ENCODE assay signal across 29 mouse cellular contexts in the genomic region with DNA sequence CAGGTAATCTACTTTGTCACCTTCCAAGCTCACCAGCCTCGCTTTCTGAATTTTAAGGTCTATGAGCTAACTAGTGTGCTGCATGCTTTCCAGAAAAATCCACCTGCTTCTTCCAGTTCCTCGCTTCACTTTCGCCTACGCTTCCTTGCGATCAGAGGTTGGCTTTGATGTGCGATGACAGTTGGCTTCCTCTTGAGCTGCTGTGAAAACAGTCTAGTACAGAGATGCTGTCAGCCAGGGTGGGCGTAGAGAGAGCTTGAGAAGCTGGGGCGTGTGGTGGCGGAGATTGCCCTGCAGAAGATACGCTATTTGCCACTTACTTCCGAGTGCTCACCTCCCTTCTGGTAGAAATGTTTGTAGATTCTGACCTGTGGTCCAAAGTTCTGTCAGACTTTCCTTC. TPM values are rescaled to one million over a fixed set of nuclear protein-coding genes. Genes with fewer than 3 reads are reported as not detected.
DNase-seq lines count a peak whose midpoint lies in the region; TF ChIP-seq lines count a peak whose summit lies in the region.
"Had no signal": no experiment of that assay in that cellular context is flagged by ENCODE, and none has a peak within 500 bp of the region (broad histone marks: within the 10 kb centered on the region; RNA-seq: fewer than 3 reads in every experiment).

No protein-coding gene starts in this region.

- H3K4me3 ChIP-seq in left cerebral cortex, adult 2 months: no peak overlapping the region
- H3K4me3 ChIP-seq: embryonic facial prominence, embryonic 10.5 days; embryonic facial prominence, embryonic 15.5 days; forebrain, embryonic 12.5 days; heart, embryonic 13.5 days; liver, embryonic 12.5 days; megakaryocyte, embryonic 14.5 days; midbrain, embryonic 13.5 days; stomach, embryonic 15.5 days had no signal

- DNase-seq in left cerebral cortex, adult 2 months (ENCODE audit: extremely low spot score in 1 of 2, low spot score in 2 of 2): peak; percentile 40 to 53
- no peak for DNase-seq in left cerebral cortex, adult 11 months (ENCODE audit: low spot score)
- peak; percentile 61 to 64 for DNase-seq in right cerebral cortex, adult 2 months (ENCODE audit: low spot score in 2 of 2)
- no peak for DNase-seq in right cerebral cortex, postnatal 4 days
- DNase-seq in left cerebral cortex, postnatal 14 days (ENCODE audit: low spot score in 2 of 2): peak; percentile 57
- DNase-seq in thymus, postnatal 36 days: no peak
- no peak for DNase-seq in adipocyte (ENCODE audit: low spot score)
- DNase-seq: adrenal gland, adult 2 months; cerebellum, adult 8-10 months; cerebellum, postnatal 25 days; forebrain, postnatal 0 days; gastrocnemius, postnatal 10 days; heart, postnatal 10 days; kidney, adult 9 months; kidney, postnatal 10 days; liver, postnatal 0 days; lung, postnatal 4 days; thymus, postnatal 25 days had no signal

- H3K27ac ChIP-seq in left cerebral cortex, adult 2 months: peak overlapping the region; percentile 63
- H3K27ac ChIP-seq: embryonic facial prominence, embryonic 10.5 days; embryonic facial prominence, embryonic 15.5 days; forebrain, embryonic 12.5 days; heart, embryonic 13.5 days; hindbrain, embryonic 14.5 days; liver, embryonic 12.5 days; midbrain, embryonic 13.5 days; stomach, embryonic 15.5 days had no signal

- TF ChIP-seq CTCF in left cerebral cortex, adult 2 months (IDR thresholded peaks at IDR 0.05): no peak

- intact Hi-C loops in left cerebral cortex, adult 2 months (cut with DNase I): no loop called here
- intact Hi-C loops in left cerebral cortex, postnatal 14 days (cut with DNase I): no loop called here

RNA-seq across cellular contexts. Expression of gene Nt5c1a, which starts 9.0 kb away (rescaled TPM):
- total RNA-seq in left cerebral cortex, adult 2 months (2021): 10 to 100 TPM in 1 of 2 experiments, 1 to 10 TPM in 1; 9.3 to 11.4 TPM
- 10 to 100 TPM; 10.1 to 11.0 TPM for total RNA-seq in left cerebral cortex, postnatal 14 days (2021)
- total RNA-seq: hematopoietic stem cell, adult 5-6 weeks; monocyte, adult 5-6 weeks had no signal

RNA-seq across cellular contexts. Expression of gene Hpcal4, which starts 9.3 kb away (rescaled TPM):
- 100 to 1,000 TPM; 530 to 532 TPM for total RNA-seq in left cerebral cortex, adult 2 months (2021)
- total RNA-seq in left cerebral cortex, postnatal 14 days (2021): 100 to 1,000 TPM; 350 to 371 TPM
- total RNA-seq: hematopoietic stem cell, adult 5-6 weeks; monocyte, adult 5-6 weeks had no signal

RNA-seq across cellular contexts. Expression of gene Heyl, which starts 41.0 kb away (rescaled TPM):
- total RNA-seq in left cerebral cortex, adult 2 months (2021): 1 to 10 TPM; 2.7 to 3.9 TPM
- 1 to 10 TPM; 6.4 to 7.1 TPM for total RNA-seq in left cerebral cortex, postnatal 14 days (2021)
- total RNA-seq: hematopoietic stem cell, adult 5-6 weeks; monocyte, adult 5-6 weeks had no signal

RNA-seq across cellular contexts. Expression of gene Ppie, which starts 52.6 kb away (rescaled TPM):
- total RNA-seq in left cerebral cortex, adult 2 months (2021): 10 to 100 TPM; 19.3 to 24.4 TPM
- total RNA-seq in left cerebral cortex, postnatal 14 days (2021): 10 to 100 TPM; 20.7 to 22.6 TPM

Comparison
In these comparisons a context has a peak if more than half of its experiments do, and no peak if none do; other contexts are left out.
1. DNase-seq: peak in left cerebral cortex, adult 2 months (2 of 2), right cerebral cortex, adult 2 months (2 of 2) and left cerebral cortex, postnatal 14 days (2 of 2); none in left cerebral cortex, adult 11 months (single experiment), right cerebral cortex, postnatal 4 days (single experiment), thymus, postnatal 36 days (0 of 2) and adipocyte (single experiment).